Mouse (Mus musculus): ENCODE results near the gene Metrnl.

DNA sequence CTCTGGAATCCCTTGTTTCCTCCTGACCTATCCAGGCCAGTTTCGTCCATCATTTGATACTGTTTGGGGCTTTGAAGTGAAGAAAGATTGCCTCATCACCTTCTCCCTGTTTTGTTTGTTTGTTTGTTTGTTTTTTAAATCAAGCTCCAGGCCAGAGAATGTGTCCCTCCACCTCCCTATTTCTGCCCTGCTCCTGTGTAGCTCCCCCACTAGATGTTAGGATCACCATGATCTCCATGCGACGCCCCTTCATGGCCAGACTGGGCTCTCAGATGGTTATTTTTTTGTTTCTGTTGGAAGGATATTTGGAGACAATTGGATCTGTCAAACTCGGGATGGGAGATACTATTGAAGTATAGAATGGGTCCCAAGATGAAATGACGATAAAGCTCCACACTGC lies at the start of gene Metrnl:
- TF ChIP-seq CTCF (IDR thresholded peaks at IDR 0.05; ENCODE audit: low read depth), result no peak
- no peak for TF ChIP-seq EP300 (IDR thresholded peaks at IDR 0.05; ENCODE audit: low read depth)
